Mouse (Mus musculus): ENCODE measurements around the gene Ms4a6d. TPM values are rescaled to one million over a fixed set of nuclear protein-coding genes. Genes with fewer than 3 reads are reported as not detected.
"Not testable (repeated sequence)": the region's sequence is repeated elsewhere in the genome, so short reads cannot be mapped to it uniquely, and the experiment has no call there.

The Ms4a6d gene
- polyA plus RNA-seq, 1 experiment: not detected

DNA sequence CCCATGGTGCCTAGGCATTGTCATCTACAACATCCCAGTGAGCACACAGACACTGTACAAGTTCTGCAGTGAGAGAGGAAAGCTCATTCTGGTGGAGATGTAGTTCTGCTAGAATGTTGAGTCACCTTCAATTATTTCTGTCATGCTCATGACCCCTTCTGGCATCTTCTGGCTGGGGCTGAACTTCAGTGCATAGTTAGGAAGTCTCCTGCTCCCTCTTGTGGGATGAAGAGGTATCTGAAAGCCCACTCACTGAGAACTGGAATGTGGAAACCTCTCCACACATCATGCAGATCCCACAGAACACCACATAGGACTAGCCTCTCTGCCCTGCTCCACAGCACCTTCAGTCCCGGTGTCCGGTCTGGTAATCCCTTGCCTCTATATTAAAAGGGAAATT, 2.6 kb downstream of the Ms4a6d start:
- TF ChIP-seq CEBPB (IDR thresholded peaks at IDR 0.05; ENCODE audit: low read depth) (no peak), CTCF (IDR thresholded peaks at IDR 0.05; ENCODE audit: control insufficient read depth, insufficient read depth, insufficient read length) (no peak), FOSL1 (IDR thresholded peaks at IDR 0.05; ENCODE audit: insufficient read depth, low read length, poor library complexity, severe bottlenecking) (no peak), MYOG (IDR thresholded peaks at IDR 0.05; ENCODE audit: control insufficient read depth, extremely low read depth, insufficient read length) (no peak), MYOD1 (IDR thresholded peaks at IDR 0.05; ENCODE audit: control insufficient read depth, insufficient read length, low read depth) (no peak), USF1 (IDR thresholded peaks at IDR 0.05; ENCODE audit: low read depth) (no peak), MAX (IDR thresholded peaks at IDR 0.05) (no peak)
- no peak overlapping the region for H3K4me3 ChIP-seq (ENCODE audit: insufficient read depth, poor library complexity, severe bottlenecking)

GRCm38 (mm10) chr19:11601349-11601748, 3.3 kb downstream of the Ms4a6d start:
- no peaks in the 10 kb centered on the region for H3K79me3 ChIP-seq (ENCODE audit: low read depth)
- H3K79me2 ChIP-seq (ENCODE audit: control insufficient read depth, insufficient read depth): no peaks in the 10 kb centered on the region

More for the DNA sequence above, 2.6 kb downstream of the Ms4a6d start:
- Histone ChIP-seq H3K36me3 (ENCODE audit: control insufficient read depth, insufficient read depth) (no peaks in the 10 kb centered on the region), H3K27me3 (ENCODE audit: control insufficient read depth, insufficient read depth, insufficient read length) (no peaks in the 10 kb centered on the region), H3K79me2 (ENCODE audit: control insufficient read depth, insufficient read depth) (no peaks in the 10 kb centered on the region), H3ac (ENCODE audit: control insufficient read depth, insufficient read length, low read depth) (no peak overlapping the region), H3K79me3 (ENCODE audit: low read depth) (no peaks in the 10 kb centered on the region)

DNA sequence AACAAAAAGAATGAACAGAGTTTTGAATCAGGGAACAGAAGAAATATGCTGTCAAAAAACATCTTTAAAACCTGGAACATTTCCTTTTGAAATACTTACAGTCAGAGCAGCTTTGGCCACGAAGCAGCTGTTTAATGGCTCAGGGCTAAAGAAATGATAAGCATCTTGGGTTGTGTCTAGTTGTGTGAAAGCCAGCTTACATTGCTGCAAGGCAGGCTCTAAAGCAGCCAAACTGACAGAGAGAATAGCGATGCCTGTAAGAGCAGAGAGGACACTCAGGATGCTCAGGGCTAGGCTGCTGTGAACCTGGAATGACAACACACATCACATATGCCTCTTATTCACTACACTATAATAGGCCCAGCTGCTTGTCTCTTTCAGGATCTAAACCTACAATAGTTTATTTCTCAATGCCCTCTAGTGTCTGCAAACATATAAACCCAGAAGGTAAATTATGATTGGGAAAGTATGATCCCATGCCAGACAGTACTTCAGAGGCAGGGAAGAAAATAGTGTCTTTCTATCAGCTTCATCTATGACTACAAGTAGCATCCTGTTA, 14.7 kb downstream of the Ms4a6d start:
- Histone ChIP-seq H3K4me3 (ENCODE audit: insufficient read depth, poor library complexity, severe bottlenecking) (no peak overlapping the region), H3K79me3 (ENCODE audit: low read depth) (no peaks in the 10 kb centered on the region), H3K27me3 (ENCODE audit: control insufficient read depth, insufficient read depth, insufficient read length) (no peaks in the 10 kb centered on the region), H3ac (ENCODE audit: control insufficient read depth, insufficient read length, low read depth) (no peak overlapping the region), H3K36me3 (ENCODE audit: control insufficient read depth, insufficient read depth) (no peaks in the 10 kb centered on the region), H3K79me2 (ENCODE audit: control insufficient read depth, insufficient read depth) (no peaks in the 10 kb centered on the region)
- TF ChIP-seq CTCF (IDR thresholded peaks at IDR 0.05; ENCODE audit: control insufficient read depth, insufficient read depth, insufficient read length): no peak
- no peak for TF ChIP-seq MYOD1 (IDR thresholded peaks at IDR 0.05; ENCODE audit: control insufficient read depth, insufficient read length, low read depth)
- no peak for TF ChIP-seq CEBPB (IDR thresholded peaks at IDR 0.05; ENCODE audit: low read depth)
- no peak for TF ChIP-seq USF1 (IDR thresholded peaks at IDR 0.05; ENCODE audit: low read depth)
- no peak for TF ChIP-seq MAX (IDR thresholded peaks at IDR 0.05)
- TF ChIP-seq FOSL1 (IDR thresholded peaks at IDR 0.05; ENCODE audit: insufficient read depth, low read length, poor library complexity, severe bottlenecking): no peak
- TF ChIP-seq MYOG (IDR thresholded peaks at IDR 0.05; ENCODE audit: control insufficient read depth, extremely low read depth, insufficient read length): no peak

More at GRCm38 (mm10) chr19:11601349-11601748, 3.3 kb downstream of the Ms4a6d start:
- Histone ChIP-seq H3K27me3 (ENCODE audit: control insufficient read depth, insufficient read depth, insufficient read length) (no peaks in the 10 kb centered on the region), H3ac (ENCODE audit: control insufficient read depth, insufficient read length, low read depth) (no peak overlapping the region), H3K4me3 (ENCODE audit: insufficient read depth, poor library complexity, severe bottlenecking) (no peak overlapping the region), H3K36me3 (ENCODE audit: control insufficient read depth, insufficient read depth) (no peaks in the 10 kb centered on the region)
- TF ChIP-seq USF1 (IDR thresholded peaks at IDR 0.05; ENCODE audit: low read depth) (no peak), CTCF (IDR thresholded peaks at IDR 0.05; ENCODE audit: control insufficient read depth, insufficient read depth, insufficient read length) (no peak), FOSL1 (IDR thresholded peaks at IDR 0.05; ENCODE audit: insufficient read depth, low read length, poor library complexity, severe bottlenecking) (no peak), MYOG (IDR thresholded peaks at IDR 0.05; ENCODE audit: control insufficient read depth, extremely low read depth, insufficient read length) (no peak), CEBPB (IDR thresholded peaks at IDR 0.05; ENCODE audit: low read depth) (no peak), MAX (IDR thresholded peaks at IDR 0.05) (no peak), MYOD1 (IDR thresholded peaks at IDR 0.05; ENCODE audit: control insufficient read depth, insufficient read length, low read depth) (no peak)

- TF ChIP-seq CTCF (IDR thresholded peaks at IDR 0.05; ENCODE audit: control insufficient read depth, insufficient read depth, insufficient read length) (no peak), FOSL1 (IDR thresholded peaks at IDR 0.05; ENCODE audit: insufficient read depth, low read length, poor library complexity, severe bottlenecking) (no peak), MAX (IDR thresholded peaks at IDR 0.05) (no peak), MYOG (IDR thresholded peaks at IDR 0.05; ENCODE audit: control insufficient read depth, extremely low read depth, insufficient read length) (no peak), USF1 (IDR thresholded peaks at IDR 0.05; ENCODE audit: low read depth) (no peak), MYOD1 (IDR thresholded peaks at IDR 0.05; ENCODE audit: control insufficient read depth, insufficient read length, low read depth) (no peak), CEBPB (IDR thresholded peaks at IDR 0.05; ENCODE audit: low read depth) (no peak)
- Histone ChIP-seq H3K36me3 (ENCODE audit: control insufficient read depth, insufficient read depth) (no peaks in the 10 kb centered on the region), H3K4me3 (ENCODE audit: insufficient read depth, poor library complexity, severe bottlenecking) (no peak overlapping the region), H3K79me2 (ENCODE audit: control insufficient read depth, insufficient read depth) (no peaks in the 10 kb centered on the region), H3K27me3 (ENCODE audit: control insufficient read depth, insufficient read depth, insufficient read length) (no peaks in the 10 kb centered on the region), H3ac (ENCODE audit: control insufficient read depth, insufficient read length, low read depth) (no peak overlapping the region), H3K79me3 (ENCODE audit: low read depth) (no peaks in the 10 kb centered on the region)
Measured at GRCm38 (mm10) chr19:11589205-11589604, 15.4 kb downstream of the Ms4a6d start.

- Histone ChIP-seq H3K27me3 (ENCODE audit: control insufficient read depth, insufficient read depth, insufficient read length) (no peaks in the 10 kb centered on the region), H3K79me2 (ENCODE audit: control insufficient read depth, insufficient read depth) (no peaks in the 10 kb centered on the region), H3K4me3 (ENCODE audit: insufficient read depth, poor library complexity, severe bottlenecking) (no peak overlapping the region), H3K36me3 (ENCODE audit: control insufficient read depth, insufficient read depth) (no peaks in the 10 kb centered on the region), H3K79me3 (ENCODE audit: low read depth) (no peaks in the 10 kb centered on the region), H3ac (ENCODE audit: control insufficient read depth, insufficient read length, low read depth) (no peak overlapping the region)
- TF ChIP-seq USF1 (IDR thresholded peaks at IDR 0.05; ENCODE audit: low read depth): no peak
- TF ChIP-seq CEBPB (IDR thresholded peaks at IDR 0.05; ENCODE audit: low read depth): no peak
- TF ChIP-seq MAX (IDR thresholded peaks at IDR 0.05): no peak
- no peak for TF ChIP-seq FOSL1 (IDR thresholded peaks at IDR 0.05; ENCODE audit: insufficient read depth, low read length, poor library complexity, severe bottlenecking)
- no peak for TF ChIP-seq MYOD1 (IDR thresholded peaks at IDR 0.05; ENCODE audit: control insufficient read depth, insufficient read length, low read depth)
- no peak for TF ChIP-seq MYOG (IDR thresholded peaks at IDR 0.05; ENCODE audit: control insufficient read depth, extremely low read depth, insufficient read length)
- no peak for TF ChIP-seq CTCF (IDR thresholded peaks at IDR 0.05; ENCODE audit: control insufficient read depth, insufficient read depth, insufficient read length)
Measured at GRCm38 (mm10) chr19:11574965-11575364, 29.7 kb downstream of the Ms4a6d start.

- H3K4me3 ChIP-seq (ENCODE audit: insufficient read depth, poor library complexity, severe bottlenecking); H3ac ChIP-seq (ENCODE audit: control insufficient read depth, insufficient read length, low read depth); H3K79me3 ChIP-seq (ENCODE audit: low read depth); H3K27me3 ChIP-seq (ENCODE audit: control insufficient read depth, insufficient read depth, insufficient read length); H3K36me3 ChIP-seq (ENCODE audit: control insufficient read depth, insufficient read depth); H3K79me2 ChIP-seq (ENCODE audit: control insufficient read depth, insufficient read depth): not testable (repeated sequence)
Measured at GRCm38 (mm10) chr19:11559560-11559959, 45.1 kb downstream of the Ms4a6d start.
